Mouse (Mus musculus): Measurements from ENCODE around the gene Ifi47. TPM values are rescaled to one million over a fixed set of nuclear protein-coding genes. Genes with fewer than 3 reads are reported as not detected.
"Not testable (repeated sequence)": the region's sequence is repeated elsewhere in the genome, so short reads cannot be mapped to it uniquely, and the experiment has no call there.

Gene Ifi47
- polyA plus RNA-seq (2015; fragmentation: Nextera tagmentation; extraction: Ambion mirVana): 87.1 and 88.7 TPM in 2 replicates

DNA sequence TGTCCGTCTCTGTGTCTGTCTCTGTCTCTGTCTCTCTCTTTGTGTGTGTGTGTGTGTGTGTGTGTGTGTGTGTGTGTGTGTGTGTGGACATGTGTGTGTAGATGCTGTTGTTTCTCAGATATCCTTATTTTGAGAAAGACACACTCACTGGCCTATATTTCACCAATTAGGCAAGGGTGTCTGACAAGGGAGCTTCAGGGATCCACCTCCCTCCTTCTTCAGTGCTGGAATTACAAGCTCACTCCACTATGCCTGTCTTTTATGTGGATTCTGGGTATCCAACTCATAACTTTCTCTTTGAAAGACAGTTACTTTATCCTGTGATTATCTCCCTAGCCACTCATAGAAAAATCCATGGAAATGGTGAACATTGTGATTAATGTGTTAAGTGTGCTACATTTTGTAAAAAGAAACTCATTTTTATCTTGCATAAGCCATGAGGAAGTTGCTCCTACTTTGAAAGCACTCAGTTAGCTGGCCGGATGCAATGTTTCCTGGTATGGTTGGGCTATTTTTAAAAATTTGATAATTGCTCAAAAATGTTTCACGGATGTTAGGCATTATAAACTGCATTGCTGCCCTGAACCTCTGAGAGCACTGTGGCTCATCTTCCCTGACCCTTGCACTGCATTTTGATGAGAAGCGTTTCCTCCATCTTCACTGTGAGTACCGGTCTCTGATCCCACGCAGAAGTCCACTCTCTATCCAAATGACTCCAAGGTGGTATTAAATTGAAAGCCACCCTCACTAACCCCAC lies at the start of gene Ifi47:
Ifi47 (plus strand) TSS at position 587 of the 757 bp plus-strand sequence.
- DNase-seq (ENCODE audit: low spot score): not testable (repeated sequence)

DNA sequence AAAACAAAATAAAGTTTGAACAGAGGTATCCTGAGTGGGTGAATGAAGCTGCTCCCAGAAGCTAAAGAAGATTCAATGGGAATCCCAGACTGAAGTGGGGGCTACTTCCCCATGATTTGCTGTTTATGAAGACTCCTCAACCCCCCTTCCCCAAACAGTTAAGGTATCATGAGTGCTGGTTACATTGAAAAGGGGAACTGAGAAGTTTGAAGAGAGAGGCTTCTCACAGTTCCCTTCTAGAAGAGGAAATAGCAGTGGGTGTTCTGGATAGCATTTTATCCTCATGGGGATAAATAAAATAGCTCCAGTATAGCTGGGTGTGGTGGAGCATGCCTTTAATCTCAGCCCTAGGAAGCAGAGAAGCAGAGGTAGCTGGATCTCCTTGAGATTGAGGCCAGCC lies 26.3 kb upstream of the Ifi47 start:
- DNase-seq (ENCODE audit: low spot score): not testable (repeated sequence)

DNA sequence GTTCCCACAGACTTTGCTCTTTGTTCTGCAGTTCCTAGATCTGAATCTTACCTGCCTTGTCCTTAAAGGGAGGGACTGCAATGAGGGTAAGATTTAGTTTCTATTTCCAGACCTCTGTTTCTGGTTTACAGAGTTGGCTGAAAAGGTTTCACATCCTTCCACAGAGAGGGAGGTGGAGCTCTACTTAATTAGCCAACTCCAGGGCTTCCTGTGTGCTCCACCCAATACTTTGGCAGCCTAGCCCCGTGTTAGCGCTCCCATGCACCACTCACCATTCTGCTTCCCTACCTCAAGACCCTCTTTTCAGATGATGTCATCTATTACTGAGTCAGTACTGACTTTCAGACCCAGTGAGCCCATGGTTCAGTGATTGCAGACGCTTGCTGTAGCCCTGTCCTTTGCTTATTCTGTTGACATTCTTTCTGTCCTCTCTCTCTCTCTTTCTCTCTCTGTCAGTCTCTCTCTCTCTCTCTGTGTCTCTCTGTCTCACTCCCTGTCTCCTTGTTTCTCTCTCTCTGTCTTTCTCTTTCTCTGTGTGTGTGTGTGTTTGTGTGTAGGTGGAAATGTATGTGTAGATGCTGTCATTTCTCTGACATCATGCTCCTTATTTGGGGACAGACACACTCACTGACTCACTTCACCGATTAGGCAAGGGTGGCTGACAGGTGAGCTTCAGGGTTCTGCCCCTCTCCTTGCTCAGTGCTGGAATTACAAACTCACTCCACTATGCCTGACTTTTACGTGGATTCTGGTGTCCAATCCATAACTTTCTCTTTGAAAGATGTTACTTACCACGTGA lies 25.1 kb upstream of the Ifi47 start, which contains the start of gene 9930111J21Rik2:
9930111J21Rik2 (minus strand) TSS at position 150 of the 799 bp plus-strand sequence.
- DNase-seq (ENCODE audit: low spot score): not testable (repeated sequence)

DNA sequence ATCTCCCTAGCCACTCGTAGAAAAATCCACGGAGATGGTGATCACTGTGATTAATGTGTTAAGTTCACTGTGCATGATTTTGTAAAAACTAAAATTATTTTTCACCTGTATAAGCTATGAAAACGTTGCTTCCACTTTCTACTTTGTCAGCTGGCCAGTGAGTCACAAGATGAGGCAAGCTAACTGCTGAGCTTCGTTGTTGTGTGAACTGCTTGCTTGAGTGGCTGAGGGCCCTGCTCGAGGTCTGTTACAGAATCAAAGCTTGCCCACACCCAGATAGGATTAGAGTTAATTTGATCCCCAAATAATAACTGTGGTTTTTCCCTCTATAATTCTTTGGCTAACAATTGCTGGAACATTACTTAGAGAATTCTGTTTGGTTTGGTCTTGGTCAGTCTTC lies 24.5 kb upstream of the Ifi47 start:
- DNase-seq (ENCODE audit: low spot score): not testable (repeated sequence)

DNA sequence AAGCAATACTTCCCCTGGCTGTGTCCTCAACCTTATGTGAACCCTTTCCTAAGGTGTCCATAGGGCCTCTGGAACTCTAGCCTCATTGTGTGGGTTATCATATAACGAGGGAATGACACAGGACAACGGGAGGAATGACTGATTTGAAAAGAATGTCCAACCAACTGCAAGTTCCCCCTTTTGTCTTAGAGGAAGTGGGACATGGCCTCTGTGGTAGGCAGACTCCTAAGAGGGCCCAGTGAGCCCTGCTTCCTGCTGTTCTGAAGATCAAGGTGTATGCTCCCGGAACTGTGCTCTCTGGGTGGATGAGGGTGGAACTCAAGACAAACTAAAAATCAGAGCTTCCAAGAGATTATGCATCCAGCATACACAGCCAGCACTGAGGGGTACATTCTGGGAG lies 16.3 kb upstream of the Ifi47 start:
- not testable (repeated sequence) for DNase-seq (ENCODE audit: low spot score)

DNA sequence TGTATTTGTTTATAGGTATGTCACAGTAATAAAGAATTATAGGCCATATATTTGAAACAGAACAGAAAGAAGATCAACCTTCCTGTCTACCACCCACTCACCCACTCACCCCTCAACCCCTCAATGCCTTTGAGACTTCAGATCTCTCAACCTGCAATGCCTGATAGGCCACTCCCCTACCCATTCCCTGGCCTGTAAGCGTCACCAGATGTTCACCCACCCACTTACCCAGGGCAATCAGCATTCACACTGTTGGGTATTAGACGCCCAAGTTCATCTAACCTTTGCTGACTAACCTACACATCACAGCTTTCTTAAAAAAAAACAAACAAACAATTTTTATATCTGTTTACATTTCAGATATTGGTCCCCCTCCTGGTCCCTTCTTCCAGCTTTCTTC lies 14.5 kb upstream of the Ifi47 start:
- not testable (repeated sequence) for DNase-seq (ENCODE audit: low spot score)

DNA sequence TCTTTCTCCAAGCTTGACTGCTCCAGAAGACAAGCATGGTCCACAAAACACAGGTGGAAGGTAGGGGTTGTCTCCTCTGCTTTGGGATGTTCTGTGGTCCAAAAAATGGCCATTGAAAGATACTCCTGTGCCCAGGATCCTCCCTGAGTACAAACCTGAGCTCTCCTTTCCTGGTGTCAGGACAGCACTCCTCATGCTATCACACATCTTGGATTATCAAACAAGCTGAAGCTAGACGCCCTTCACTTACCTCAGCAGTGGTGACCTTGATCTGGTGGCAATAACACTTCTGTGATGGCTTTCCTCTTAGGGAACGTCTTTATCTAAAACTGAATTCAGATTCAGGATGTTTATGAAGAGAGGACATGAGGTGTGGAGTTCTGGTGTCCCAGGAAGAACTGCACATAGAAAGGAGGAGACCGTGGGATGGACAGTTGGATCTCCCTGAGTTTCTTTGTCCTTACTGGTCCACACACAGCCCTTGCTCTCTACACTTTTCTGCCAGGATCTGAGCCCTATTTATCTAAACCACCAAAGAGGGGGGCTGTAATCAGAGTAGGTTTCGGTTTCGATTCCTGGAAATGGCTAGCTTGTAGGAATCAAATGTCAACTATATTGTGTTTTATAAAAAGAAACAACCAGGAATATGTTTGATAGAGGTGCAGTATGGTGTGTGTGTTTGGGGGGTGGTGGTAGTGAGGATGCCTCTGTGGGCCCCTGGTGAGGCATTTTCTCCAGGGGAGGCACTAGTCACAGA lies 12.5 kb upstream of the Ifi47 start, which contains the start of gene Tgtp2:
Tgtp2 (minus strand) TSS at position 494 of the 757 bp plus-strand sequence.
- DNase-seq (ENCODE audit: low spot score): peak; percentile 29

DNA sequence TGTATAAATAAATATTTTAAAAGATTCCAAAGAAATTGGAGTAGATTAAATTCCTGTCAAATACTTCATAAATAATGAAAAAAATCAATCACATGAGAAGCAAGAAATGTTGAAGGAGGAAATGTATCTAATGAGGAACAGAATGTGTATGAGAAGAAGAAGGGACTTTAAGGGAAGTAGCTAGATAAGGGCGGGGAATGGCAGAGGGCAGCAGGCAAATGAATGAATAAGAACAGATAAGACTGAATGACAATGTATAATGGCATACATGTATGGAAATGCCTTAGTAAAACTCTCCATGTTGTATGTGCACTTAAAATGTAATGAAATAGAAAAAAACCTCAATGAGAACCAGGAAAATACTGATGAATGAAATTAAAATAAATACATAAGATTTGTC lies 8.0 kb upstream of the Ifi47 start:
- DNase-seq (ENCODE audit: low spot score): no peak

DNA sequence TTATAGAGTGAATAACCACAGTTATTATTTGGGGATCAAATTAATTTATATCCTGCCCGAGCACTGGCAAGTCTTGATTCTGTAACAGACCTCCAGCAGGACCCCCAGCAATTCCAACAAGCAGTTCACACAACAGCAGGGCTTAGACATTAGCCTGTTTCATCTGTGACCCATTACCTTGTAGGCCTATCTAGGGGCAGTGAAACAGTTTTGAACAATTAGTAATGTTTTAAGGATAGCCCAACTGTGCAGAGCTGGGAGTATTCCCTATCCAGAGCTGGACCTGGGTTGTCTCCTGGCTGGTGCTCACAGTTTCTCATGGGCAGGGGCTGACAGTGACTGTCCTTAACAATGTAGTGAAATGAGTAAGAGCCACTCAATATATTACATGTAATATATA lies 625 bp downstream of the Ifi47 start:
- DNase-seq (ENCODE audit: low spot score): no peak

DNA sequence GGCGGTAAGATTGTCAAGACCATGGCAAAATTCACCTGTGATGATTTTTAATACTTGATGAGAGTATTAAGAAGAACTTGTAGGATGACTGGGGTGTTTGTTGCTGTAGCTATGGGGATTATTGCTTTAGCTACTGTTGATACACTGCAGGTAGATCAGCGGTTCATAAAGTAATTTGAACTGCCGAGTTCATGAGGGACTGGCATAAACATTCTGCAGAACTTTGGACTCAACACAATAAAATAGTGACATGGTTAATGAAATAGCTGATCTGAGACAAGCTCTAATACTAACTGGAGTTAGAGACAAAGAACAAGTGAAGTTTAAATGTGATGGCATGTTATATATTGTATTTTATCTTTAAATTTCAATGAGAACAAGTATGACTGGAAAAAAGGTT lies 2.3 kb downstream of the Ifi47 start:
- no peak for DNase-seq (ENCODE audit: low spot score)

DNA sequence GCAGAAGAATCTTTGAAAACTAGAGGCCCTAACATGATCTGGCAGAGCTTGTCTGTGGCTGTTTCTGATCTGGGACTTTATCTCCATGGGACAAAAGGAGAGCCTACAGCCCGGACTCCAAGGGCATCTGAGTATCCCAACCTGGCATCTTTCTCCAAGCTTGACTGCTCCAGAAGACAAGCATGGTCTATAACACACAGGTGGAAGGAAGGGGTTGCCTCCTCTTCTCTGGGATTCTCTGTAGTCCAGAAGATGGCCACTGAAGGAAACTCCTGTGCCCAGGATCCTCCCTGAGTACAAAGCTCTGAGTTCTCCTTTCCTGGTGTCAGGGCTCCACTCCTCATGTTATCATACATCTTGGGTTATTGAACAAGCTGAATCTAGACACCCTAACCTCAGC lies 4.2 kb downstream of the Ifi47 start:
- no peak for DNase-seq (ENCODE audit: low spot score)

DNA sequence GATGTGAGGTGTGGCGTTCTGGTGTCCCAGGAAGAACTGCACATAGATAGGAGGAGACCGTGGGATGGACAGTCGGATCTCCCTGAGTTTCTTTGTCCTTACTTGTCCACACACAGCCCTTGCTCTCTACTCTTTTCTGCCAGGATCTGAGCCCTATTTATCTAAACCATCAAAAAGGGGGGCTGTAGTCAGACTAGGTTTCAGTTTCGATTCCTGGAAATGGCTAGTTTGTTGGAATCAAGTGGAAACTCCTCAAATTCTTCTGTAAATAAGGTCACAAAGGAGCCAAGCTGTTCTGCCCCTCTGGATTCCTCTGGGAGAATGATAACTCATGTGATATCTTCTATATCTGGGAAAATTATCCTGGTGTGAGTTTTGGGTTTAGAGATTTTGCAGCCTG lies 5.0 kb downstream of the Ifi47 start:
- DNase-seq (ENCODE audit: low spot score): no peak

DNA sequence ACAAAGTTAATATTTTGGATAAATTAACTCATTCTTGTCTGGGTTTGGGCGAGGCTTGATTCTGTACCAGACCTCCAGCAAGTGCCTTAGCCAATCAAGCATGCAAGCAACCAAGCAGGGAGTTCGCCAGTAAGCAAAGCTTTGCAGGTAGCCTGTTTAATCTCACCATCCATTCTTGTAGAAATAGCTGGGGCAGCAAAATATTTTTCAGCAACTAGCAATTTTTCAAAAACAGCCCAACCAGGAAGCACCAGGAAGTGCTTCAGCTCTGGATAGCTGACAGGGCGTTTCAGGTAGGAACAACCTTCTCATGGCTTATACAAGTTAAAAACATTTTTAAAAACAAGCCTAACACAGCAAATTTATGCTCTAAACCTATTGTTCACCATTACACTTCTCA lies 5.5 kb downstream of the Ifi47 start:
- no peak for DNase-seq (ENCODE audit: low spot score)

DNA sequence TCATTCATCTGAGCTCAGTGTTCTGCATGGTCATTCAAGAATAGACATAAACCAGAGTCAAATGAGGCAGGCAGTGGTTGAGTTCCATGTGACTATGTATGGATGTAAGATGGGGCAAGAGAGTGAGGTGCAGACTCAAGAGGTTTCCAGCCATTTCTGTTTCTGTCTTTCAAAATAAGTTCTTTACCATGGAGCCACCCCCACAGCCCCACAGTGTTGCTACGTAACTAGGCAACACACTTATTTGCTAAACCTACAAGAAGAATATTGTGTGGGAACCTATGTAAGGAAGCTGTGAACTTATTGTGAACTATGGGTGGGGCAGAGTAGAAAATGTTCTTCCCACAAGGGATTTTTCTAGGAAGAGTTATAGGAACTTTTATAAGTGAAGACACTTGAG lies 6.8 kb downstream of the Ifi47 start:
- DNase-seq (ENCODE audit: low spot score): no peak

DNA sequence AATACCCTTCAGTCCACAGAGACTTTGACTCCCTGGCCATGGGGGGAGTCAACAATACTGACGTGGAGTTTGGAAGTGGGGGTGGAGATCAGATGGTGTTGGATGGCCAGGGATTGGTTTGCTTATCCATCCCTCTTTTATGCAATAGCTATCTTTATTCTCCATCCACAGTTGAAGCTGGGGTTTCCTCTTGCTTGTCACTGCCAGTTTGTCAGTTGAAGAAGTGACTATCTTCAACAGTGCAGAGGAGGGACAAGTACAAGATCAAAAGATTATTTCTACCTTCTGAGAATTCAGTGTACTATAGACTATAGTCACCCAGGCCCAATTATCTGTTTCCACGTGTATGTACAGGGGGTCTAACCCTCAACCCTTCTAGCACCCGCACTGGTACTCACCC lies 7.4 kb downstream of the Ifi47 start:
- DNase-seq (ENCODE audit: low spot score): no peak

DNA sequence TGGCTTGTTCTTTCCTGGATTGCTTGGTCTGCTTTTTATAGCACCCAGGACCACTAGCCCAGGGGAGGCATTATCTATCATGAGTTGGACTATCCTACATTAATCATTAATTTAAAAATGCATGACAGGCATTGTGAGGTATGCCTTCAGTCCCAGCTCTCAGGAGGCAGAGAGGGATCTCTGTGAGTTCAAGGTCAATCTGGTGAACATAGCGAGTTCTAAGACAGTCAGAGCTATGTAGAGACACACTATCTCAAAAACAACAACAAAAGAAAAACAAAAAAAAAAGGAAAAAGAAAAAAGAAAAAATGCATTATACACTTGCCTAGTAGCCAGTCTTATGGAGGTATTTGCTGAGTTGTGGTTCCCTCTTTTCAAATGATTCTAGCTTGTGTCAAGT lies 8.0 kb downstream of the Ifi47 start:
- no peak for DNase-seq (ENCODE audit: low spot score)

DNA sequence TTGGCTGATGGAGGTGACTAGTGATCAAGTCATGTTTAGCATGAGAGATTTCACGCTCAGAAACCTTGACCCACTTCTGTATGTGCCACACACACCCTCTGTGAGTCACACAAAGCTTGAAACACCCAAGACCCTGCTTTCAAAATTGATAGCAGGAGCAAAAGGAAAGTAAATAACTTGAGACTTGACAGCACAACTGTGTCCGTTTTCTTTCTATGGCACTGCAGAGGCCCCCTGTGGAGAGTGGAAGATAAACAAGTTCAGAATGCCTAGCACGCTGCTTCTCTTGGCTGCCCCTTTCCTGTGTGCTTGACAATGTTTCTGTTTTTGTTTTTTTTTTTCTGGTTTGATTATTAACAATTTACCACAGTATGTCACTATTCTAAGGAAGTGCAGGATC lies 8.5 kb downstream of the Ifi47 start:
- peak; percentile 68 for DNase-seq (ENCODE audit: low spot score)

DNA sequence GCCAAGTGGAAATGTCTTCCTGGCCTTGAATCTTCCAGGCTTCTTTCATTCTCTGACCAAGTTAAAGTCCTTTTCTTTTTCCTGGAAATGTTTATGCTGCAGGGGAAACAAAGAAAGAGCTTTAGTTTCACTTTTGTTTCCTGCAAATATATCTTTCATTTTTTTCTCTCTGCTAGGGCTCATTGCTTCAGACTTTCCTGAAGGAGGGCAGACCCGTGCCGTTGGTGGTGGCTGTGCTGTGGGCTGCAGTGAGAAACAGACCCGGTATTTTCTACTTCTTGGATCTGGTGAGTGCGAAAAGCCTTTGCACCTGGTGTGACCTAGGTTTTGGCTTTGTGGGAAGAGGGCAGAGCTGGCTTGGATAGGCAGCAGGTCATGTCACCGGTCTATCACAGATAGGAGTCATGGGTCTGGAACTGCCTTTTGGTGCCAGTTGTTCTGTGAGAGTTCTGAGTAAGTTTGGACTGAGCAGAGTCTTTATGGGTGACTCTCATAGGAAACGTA lies 10.5 kb downstream of the Ifi47 start:
- DNase-seq (ENCODE audit: low spot score): peak; percentile 52

DNA sequence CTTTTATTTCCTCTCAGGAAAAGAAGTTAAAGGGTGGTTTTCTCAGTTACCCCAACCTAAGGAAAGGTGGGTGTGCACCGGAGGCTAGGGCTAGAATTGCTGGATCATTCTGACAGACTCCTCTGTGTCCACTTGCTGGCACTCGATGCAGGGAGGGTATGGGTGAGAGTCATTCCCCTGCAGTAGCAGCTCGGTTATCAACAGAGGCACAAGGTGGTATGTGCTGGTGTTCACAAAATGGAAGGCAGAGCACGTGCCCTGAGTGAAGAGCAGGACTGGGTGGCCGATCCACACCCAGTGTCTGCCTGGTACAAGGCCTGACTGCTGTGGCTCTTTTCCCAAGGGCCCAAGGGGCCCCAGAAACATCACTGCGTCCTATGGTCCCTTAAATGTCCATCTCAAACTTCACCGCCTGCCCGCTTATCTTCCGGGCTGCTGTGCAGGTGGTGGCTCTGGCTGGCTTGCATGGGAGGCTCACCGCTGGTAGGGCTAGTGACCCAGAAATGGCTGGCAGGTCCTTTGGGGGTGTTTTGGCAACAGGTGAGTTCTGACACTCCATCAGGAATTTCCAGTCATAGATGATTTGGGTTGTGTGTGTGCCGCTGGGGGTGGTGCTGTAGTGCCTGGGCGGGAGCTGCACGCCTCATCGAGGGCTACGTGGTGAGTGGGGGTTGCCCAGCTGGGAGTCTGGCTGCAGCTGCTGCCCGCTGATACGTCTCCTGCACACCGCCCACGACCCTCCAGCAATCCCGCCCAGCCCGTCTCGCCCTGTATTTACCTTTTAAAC lies 11.6 kb downstream of the Ifi47 start:
- peak; percentile 50 for DNase-seq (ENCODE audit: low spot score)

DNA sequence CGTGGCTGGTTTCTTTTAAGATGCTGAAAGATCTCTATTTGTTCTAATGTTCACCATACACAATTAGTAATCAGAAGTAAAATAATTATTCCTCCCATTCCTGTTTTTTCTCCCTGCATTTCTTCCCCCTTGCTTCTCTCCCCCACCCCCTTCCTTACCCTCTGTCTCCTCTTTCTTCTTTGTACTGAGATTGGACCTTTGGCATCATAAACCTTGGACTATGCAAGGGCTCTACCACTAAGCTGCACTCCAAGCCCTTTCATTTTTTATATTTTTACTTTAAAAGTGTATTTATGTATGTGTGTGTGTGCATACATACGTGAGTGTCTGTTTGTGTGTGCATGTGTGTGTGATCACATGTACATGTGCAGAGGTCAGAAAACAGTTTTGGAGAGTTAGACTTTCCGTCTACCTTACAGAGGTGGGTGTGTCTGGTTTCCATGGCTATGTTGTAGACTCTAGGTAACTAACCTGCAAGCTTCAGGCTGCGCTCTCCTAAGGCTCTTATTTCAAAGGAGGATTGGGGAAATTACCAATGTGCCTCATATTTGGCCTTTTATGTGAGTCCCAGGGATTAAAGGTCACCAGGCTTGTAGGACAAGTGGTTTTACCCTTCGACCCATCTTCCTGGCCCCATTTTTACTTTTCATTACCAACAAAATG lies 12.7 kb downstream of the Ifi47 start:
- DNase-seq (ENCODE audit: low spot score): no peak
